Mouse (Mus musculus) midbrain, embryonic 14.5 days (tissue): Measurements from ENCODE around the gene Pygo2. TPM values are rescaled to one million over a fixed set of nuclear protein-coding genes. Genes with fewer than 3 reads are reported as not detected.
"Not testable (repeated sequence)": the region's sequence is repeated elsewhere in the genome, so short reads cannot be mapped to it uniquely, and the experiment has no call there.

Experiments
- ATAC-seq: fragments of 200-750 bp; cut with Nextera tagmentation; 2 replicates; pipeline ENCODE4 v1.8.0; 2017; ENCODE audit warnings: moderate number of reproducible peaks, moderate library complexity; ENCODE audit not compliant: low FRiP score, low TSS enrichment
- DNase-seq: peaks from one replicate; pipeline ENCODE4 v3.0.0-alpha.2; 2015
- H3K27ac ChIP-seq: fragments of 300-500 bp; sonication (generic); replicated peaks from 2 replicates; pipeline ENCODE4 v1.5.1; 2014; ENCODE audit warnings: mild to moderate bottlenecking, low read depth, low read length, moderate library complexity
- H3K27me3 ChIP-seq: fragments of 300-500 bp; sonication (generic); 2 replicates; pipeline ENCODE4 v1.6.1; 2014; ENCODE audit warnings: low read length, control low read depth, mixed read lengths; ENCODE audit not compliant: control insufficient read depth, insufficient read depth
- H3K36me3 ChIP-seq: fragments of 300-500 bp; sonication (generic); 2 replicates; pipeline ENCODE4 v1.6.1; 2014; ENCODE audit warnings: low read length, control low read depth; ENCODE audit not compliant: control insufficient read depth, insufficient read depth
- H3K4me1 ChIP-seq: fragments of 300-500 bp; sonication (generic); 2 replicates; pipeline ENCODE4 v1.6.1; 2014; ENCODE audit warnings: mild to moderate bottlenecking, antibody characterized with exemption, low read length, control low read depth; ENCODE audit not compliant: control insufficient read depth, insufficient read depth
- H3K4me2 ChIP-seq: fragments of 300-500 bp; sonication (generic); 2 replicates; pipeline ENCODE4 v1.6.1; 2014; ENCODE audit warnings: mild to moderate bottlenecking, low read length, moderate library complexity
- H3K4me3 ChIP-seq: fragments of 300-500 bp; sonication (generic); replicated peaks from 2 replicates; pipeline ENCODE4 v1.5.1; 2014; ENCODE audit warnings: low read depth, low read length
- H3K9ac ChIP-seq: fragments of 300-500 bp; sonication (generic); replicated peaks from 2 replicates; pipeline ENCODE4 v1.6.1; 2014; ENCODE audit warnings: mild to moderate bottlenecking, low read length, moderate library complexity
- H3K9me3 ChIP-seq: fragments of 300-500 bp; sonication (generic); 2 replicates; pipeline ENCODE4 v1.6.1; 2016; ENCODE audit warnings: low read length, control low read depth, mixed read lengths; ENCODE audit not compliant: control insufficient read depth
- WGBS: fragments of 180-500 bp; shearing (Covaris S2); extraction: QIAGEN DNeasy Blood & Tissue Kit; methylation state at CpG from one replicate; pipeline ENCODE4 v1.1.7; 2014; 5-methylcytosine and 5-hydroxymethylcytosine counted together
- polyA plus RNA-seq: library from polyadenylated mRNA; unstranded; fragments of >200 nt; fragmentation: Nextera tagmentation; extraction: Ambion mirVana; gene quantifications from 2 replicates; pipeline ENCODE4 v1.2.1, GENCODE M21; 2014

Pygo2 gene
- polyA plus RNA-seq, 1 experiment from 2014 or later, result 50.6 TPM

DNA sequence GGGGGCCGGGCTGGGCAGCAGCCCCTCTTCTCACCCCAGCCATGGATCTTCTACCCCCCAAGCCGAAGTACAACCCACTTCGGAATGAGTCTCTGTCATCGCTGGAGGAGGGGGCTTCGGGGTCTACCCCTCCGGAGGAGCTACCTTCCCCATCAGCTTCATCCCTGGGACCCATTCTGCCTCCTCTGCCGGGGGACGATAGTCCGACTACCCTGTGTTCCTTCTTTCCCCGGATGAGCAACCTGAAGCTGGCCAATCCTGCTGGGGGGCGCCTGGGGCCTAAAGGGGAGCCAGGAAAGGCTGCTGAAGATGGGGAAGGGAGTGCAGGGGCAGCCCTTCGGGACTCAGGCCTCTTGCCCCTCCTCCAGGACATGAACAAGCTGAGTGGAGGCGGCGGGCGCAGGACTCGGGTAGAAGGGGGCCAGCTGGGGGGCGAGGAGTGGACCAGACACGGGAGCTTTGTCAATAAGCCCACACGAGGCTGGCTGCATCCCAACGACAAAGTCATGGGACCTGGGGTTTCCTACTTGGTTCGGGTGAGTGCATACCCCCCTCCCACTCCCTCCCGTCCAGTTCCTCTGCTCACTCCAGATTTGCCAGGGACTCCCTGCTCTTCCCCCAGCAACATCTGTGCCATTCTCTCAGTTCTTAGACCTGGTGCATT, 8.1 kb upstream of the Pygo2 start:
- H3K4me3 ChIP-seq, result peak overlapping the region; percentile 25
- H3K4me2 ChIP-seq, result peak overlapping the region; percentile 51
- WGBS, result 8% methylated on average over 22 of the region's 22 CpGs
- peaks cover 1% of the 10 kb centered on the region; the same call in 1 of the 2 replicates for H3K36me3 ChIP-seq
- ATAC-seq, result no peak
- DNase-seq, result peak; percentile 17
- no peaks in the 10 kb centered on the region for H3K9me3 ChIP-seq
- peak overlapping the region; percentile 49 for H3K9ac ChIP-seq
- no peaks in the 10 kb centered on the region for H3K27me3 ChIP-seq
- H3K4me1 ChIP-seq, result peaks cover 22% of the 10 kb centered on the region
- no peak overlapping the region for H3K27ac ChIP-seq

DNA sequence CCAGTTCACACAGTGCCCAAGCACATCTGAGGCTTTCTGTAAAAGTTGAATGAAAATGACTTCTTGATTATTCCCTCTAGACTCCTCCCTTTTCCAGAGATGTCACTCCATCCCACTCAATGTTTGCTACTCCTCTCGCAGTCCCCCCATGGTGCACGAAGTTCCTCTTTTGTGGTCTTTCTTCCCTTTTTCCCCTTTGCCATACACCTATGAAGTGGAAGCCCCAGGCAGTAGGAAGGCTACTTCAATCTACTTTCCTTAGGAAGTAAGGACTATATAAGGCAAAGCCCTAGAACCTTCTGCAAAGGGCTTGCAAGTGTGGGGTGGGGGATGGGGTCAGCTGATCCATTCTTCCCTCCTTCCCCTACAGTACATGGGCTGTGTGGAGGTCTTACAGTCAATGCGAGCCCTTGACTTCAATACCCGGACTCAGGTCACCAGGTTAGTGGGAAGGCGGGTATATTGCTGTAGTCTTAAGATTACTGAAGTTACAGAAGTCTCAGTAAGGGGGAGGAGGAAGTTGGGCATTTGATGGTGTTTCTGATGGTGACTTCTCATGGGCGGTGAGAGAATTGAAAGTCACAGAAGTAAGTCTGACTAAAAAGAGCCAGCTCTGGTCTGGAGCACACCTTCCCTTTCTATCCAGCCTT, 7.3 kb upstream of the Pygo2 start:
- ATAC-seq (no peak), DNase-seq (no peak)
- H3K4me3 ChIP-seq, result no peak overlapping the region
- H3K36me3 ChIP-seq, result peaks cover 7% of the 10 kb centered on the region
- no peaks in the 10 kb centered on the region for H3K9me3 ChIP-seq
- H3K9ac ChIP-seq, result no peak overlapping the region; the same call in 1 of the 2 replicates
- peaks cover 17% of the 10 kb centered on the region for H3K4me1 ChIP-seq
- H3K4me2 ChIP-seq, result peak overlapping the region; percentile 51
- no peaks in the 10 kb centered on the region for H3K27me3 ChIP-seq
- H3K27ac ChIP-seq, result no peak overlapping the region
- 70% methylated on average over 6 of the region's 6 CpGs for WGBS

DNA sequence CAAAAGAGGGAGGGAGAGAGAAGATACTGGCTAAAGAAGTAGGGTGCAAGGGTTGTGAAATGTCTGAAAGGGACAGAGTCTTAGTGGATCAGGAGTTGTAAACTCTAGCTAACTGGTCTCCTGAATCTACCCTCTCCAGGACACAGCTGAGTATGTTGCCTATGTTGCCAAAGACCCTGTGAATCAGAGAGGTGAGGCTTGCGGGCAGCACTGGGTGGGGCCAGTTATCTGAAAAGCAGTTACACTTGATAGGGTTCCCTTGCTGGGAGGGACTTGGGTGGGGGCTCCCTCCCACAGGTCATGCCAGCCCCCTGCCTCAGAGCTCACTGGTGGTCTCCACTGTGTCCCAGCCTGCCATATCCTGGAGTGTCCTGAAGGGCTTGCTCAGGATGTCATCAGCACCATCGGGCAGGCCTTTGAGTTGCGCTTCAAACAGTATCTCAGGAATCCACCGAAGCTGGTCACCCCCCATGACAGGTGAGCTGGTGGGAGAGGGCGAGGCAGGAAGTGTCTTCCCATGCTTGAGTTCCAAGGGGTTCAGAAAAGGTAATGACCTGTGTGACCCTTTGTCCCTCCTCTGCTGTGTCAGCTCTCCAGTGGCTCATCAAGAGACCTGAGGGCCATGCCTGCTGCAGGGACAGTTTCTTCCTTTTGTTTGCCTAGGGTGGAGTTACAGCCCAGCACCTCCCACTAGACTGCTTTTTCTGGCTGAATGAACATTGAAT, 5.4 kb upstream of the Pygo2 start:
- Histone ChIP-seq H3K9me3 (no peaks in the 10 kb centered on the region), H3K27me3 (no peaks in the 10 kb centered on the region), H3K27ac (no peak overlapping the region), H3K4me3 (no peak overlapping the region), H3K4me2 (no peak overlapping the region), H3K9ac (no peak overlapping the region), H3K4me1 (peaks cover 11% of the 10 kb centered on the region), H3K36me3 (peaks cover 7% of the 10 kb centered on the region)
- ATAC-seq (no peak), DNase-seq (no peak)
- WGBS, result 94% methylated on average over 5 of the region's 5 CpGs

DNA sequence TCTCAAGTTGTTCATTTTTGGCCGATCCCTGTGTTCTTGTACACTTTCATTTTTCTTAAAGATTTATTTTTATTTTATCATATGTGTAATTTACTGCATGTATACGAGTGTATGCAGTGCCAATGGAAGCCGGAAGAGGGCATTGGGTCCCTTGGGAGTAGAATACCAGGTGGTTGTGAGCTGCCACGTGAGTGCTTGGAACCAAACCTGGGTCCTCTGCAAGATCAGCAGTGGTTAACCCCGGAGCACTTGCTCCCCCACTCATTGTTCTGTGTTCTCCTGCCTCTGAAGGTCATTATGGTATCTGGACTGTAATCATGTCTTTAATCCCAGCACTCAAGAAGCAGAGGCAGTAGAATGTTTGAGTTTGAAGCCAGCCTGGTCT, 4.9 kb upstream of the Pygo2 start:
- no peaks in the 10 kb centered on the region for H3K9me3 ChIP-seq
- H3K36me3 ChIP-seq, result peaks cover 7% of the 10 kb centered on the region
- H3K27me3 ChIP-seq, result no peaks in the 10 kb centered on the region
- H3K27ac ChIP-seq, result no peak overlapping the region
- no peak overlapping the region for H3K9ac ChIP-seq
- no peak overlapping the region for H3K4me2 ChIP-seq
- 91% methylated on average over 5 of the region's 5 CpGs for WGBS
- ATAC-seq (no peak), DNase-seq (no peak)
- no peak overlapping the region for H3K4me3 ChIP-seq
- peaks cover 7% of the 10 kb centered on the region; the same call in 1 of the 2 replicates for H3K4me1 ChIP-seq

- Histone ChIP-seq H3K4me3 (no peak overlapping the region), H3K27me3 (no peaks in the 10 kb centered on the region), H3K4me2 (no peak overlapping the region), H3K9ac (no peak overlapping the region), H3K36me3 (peaks cover 7% of the 10 kb centered on the region), H3K4me1 (peaks cover 8% of the 10 kb centered on the region), H3K27ac (no peak overlapping the region), H3K9me3 (no peaks in the 10 kb centered on the region)
- no peak for ATAC-seq
- DNase-seq, result no peak
- 84% methylated on average over 4 of the region's 4 CpGs for WGBS
These were observed 4.1 kb upstream of the Pygo2 start for GRCm38 (mm10) chr3:89425876-89426275.

- DNase-seq, H3K4me2 ChIP-seq, H3K9me3 ChIP-seq, H3K4me3 ChIP-seq, H3K9ac ChIP-seq, H3K27ac ChIP-seq, H3K27me3 ChIP-seq, ATAC-seq, H3K4me1 ChIP-seq: not testable (repeated sequence)
- 93% methylated on average over 7 of the region's 7 CpGs for WGBS
- H3K36me3 ChIP-seq, result peaks cover 27% of the 10 kb centered on the region
These were observed 993 bp upstream of the Pygo2 start for GRCm38 (mm10) chr3:89429021-89429420.

DNA sequence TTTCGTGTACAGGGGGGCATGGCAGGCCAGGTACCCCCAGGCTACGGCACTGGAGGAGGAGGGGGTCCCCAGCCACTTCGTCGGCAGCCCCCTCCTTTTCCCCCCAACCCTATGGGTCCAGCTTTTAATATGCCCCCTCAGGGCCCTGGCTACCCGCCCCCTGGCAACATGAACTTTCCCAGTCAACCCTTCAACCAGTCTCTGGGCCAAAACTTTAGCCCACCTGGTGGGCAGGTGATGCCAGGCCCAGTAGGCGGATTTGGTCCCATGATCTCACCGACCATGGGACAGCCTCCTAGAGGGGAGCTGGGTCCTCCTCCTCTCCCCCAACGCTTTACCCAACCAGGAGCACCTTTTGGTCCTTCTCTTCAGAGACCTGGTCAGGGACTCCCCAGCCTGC, 2.6 kb downstream of the Pygo2 start:
- WGBS, result 94% methylated on average over 8 of the region's 8 CpGs

GRCm38 (mm10) chr3:89434532-89434931, 4.5 kb downstream of the Pygo2 start:
- Histone ChIP-seq H3K4me3 (no peak overlapping the region), H3K4me1 (peaks cover 14% of the 10 kb centered on the region), H3K27me3 (no peaks in the 10 kb centered on the region), H3K9me3 (no peaks in the 10 kb centered on the region), H3K27ac (no peak overlapping the region), H3K36me3 (peaks cover 32% of the 10 kb centered on the region), H3K9ac (no peak overlapping the region), H3K4me2 (no peak overlapping the region)
- WGBS, result 88% methylated on average over 11 of the region's 11 CpGs
- DNase-seq (no peak), ATAC-seq (no peak)

More for the DNA sequence above, 2.6 kb downstream of the Pygo2 start:
- H3K27ac ChIP-seq, result no peak overlapping the region
- H3K27me3 ChIP-seq, result no peaks in the 10 kb centered on the region
- H3K9me3 ChIP-seq, result no peaks in the 10 kb centered on the region
- ATAC-seq (no peak), DNase-seq (no peak)
- peaks cover 14% of the 10 kb centered on the region for H3K4me1 ChIP-seq
- no peak overlapping the region for H3K9ac ChIP-seq
- H3K36me3 ChIP-seq, result peaks cover 32% of the 10 kb centered on the region
- H3K4me2 ChIP-seq, result no peak overlapping the region
- H3K4me3 ChIP-seq, result no peak overlapping the region
